In genomic region chr2:154809107-154809762, GRCm38 (mm10) we compare ENCODE assay signal across 12 mouse cellular contexts. TPM values are rescaled to one million over a fixed set of nuclear protein-coding genes. Genes with fewer than 3 reads are reported as not detected.
A peak's percentile ranks its signal among the peaks of the same experiment; 100 is the strongest.
DNase-seq lines count a peak whose midpoint lies in the region; ATAC-seq and TF ChIP-seq lines count a peak whose summit lies in the region.
"Had no signal": no experiment of that assay in that cellular context is flagged by ENCODE, and none has a peak within 500 bp of the region (broad histone marks: within the 10 kb centered on the region; RNA-seq: fewer than 3 reads in every experiment).

No protein-coding gene starts in this region.

- 87% methylated on average over 1 of the region's 1 CpGs for WGBS in kidney, embryonic 14.5 days
- 78% methylated on average over 1 of the region's 1 CpGs for WGBS in heart, postnatal 0 days
- 58% methylated on average over 1 of the region's 1 CpGs for WGBS in lung, postnatal 0 days
- WGBS in forebrain, embryonic 15.5 days, result 92% methylated on average over 1 of the region's 1 CpGs

- H3K9me3 ChIP-seq in kidney, embryonic 14.5 days (ENCODE audit: control insufficient read depth, low read length), result no peaks in the 10 kb centered on the region
- H3K9me3 ChIP-seq in heart, postnatal 0 days (replicated peaks; ENCODE audit: control insufficient read depth, low read length), result no peaks in the 10 kb centered on the region
- H3K9me3 ChIP-seq in lung, postnatal 0 days (ENCODE audit: low read length), result no peaks in the 10 kb centered on the region
- H3K9me3 ChIP-seq in forebrain, embryonic 15.5 days, result no peaks in the 10 kb centered on the region
- H3K9me3 ChIP-seq: embryonic facial prominence, embryonic 15.5 days; hindbrain, embryonic 13.5 days; neural tube, embryonic 15.5 days had no signal

- peak; percentile 30 for TF ChIP-seq CTCF in heart, postnatal 0 days (IDR thresholded peaks at IDR 0.05; ENCODE audit: low read depth)
- peak; percentile 57 for TF ChIP-seq CTCF in lung, postnatal 0 days (IDR thresholded peaks at IDR 0.05)

- no peak for TF ChIP-seq EP300 in heart, postnatal 0 days (IDR thresholded peaks at IDR 0.05; ENCODE audit: low read depth)
- TF ChIP-seq EP300 in lung, postnatal 0 days (IDR thresholded peaks at IDR 0.05), result no peak; the same call in 1 of the 2 replicates

- DNase-seq in CD4-positive, CD25-positive, alpha-beta regulatory T cell, adult 2 months (ENCODE audit: low read depth, low spot score), result peak; percentile 17
- peak; percentile 61 for DNase-seq in kidney, adult 18-20 months
- DNase-seq in heart, postnatal 0 days (ENCODE audit: low spot score), result peak; percentile 44
- DNase-seq in lung, postnatal 0 days (ENCODE audit: low spot score), result peak; percentile 74
- DNase-seq in layer of hippocampus, adult 9-10 months (ENCODE audit: low spot score), result no peak
- DNase-seq: thymus, postnatal 25 days had no signal

- H3K9ac ChIP-seq in kidney, embryonic 14.5 days (ENCODE audit: low read depth, low read length), result no peak overlapping the region
- H3K9ac ChIP-seq in heart, postnatal 0 days (replicated peaks; ENCODE audit: low read depth, low read length), result no peak overlapping the region
- no peak overlapping the region for H3K9ac ChIP-seq in lung, postnatal 0 days (replicated peaks; ENCODE audit: low read depth)
- H3K9ac ChIP-seq in forebrain, embryonic 15.5 days (replicated peaks), result no peak overlapping the region
- H3K9ac ChIP-seq: embryonic facial prominence, embryonic 15.5 days; hindbrain, embryonic 13.5 days; neural tube, embryonic 15.5 days had no signal

- H3K4me3 ChIP-seq in kidney, embryonic 14.5 days (ENCODE audit: low read length), result no peak overlapping the region
- no peak overlapping the region for H3K4me3 ChIP-seq in heart, postnatal 0 days (ENCODE audit: low read depth, low read length)
- no peak overlapping the region for H3K4me3 ChIP-seq in lung, postnatal 0 days (ENCODE audit: low read depth, low read length)
- no peak overlapping the region for H3K4me3 ChIP-seq in forebrain, embryonic 15.5 days
- H3K4me3 ChIP-seq: embryonic facial prominence, embryonic 15.5 days; hindbrain, embryonic 13.5 days; neural tube, embryonic 15.5 days had no signal

- H3K36me3 ChIP-seq in kidney, embryonic 14.5 days (ENCODE audit: control insufficient read depth, insufficient read depth, low read length), result no peaks in the 10 kb centered on the region
- H3K36me3 ChIP-seq in heart, postnatal 0 days (replicated peaks; ENCODE audit: control insufficient read depth, insufficient read depth, low read length), result no peaks in the 10 kb centered on the region
- H3K36me3 ChIP-seq in lung, postnatal 0 days (ENCODE audit: insufficient read depth, low read length), result no peaks in the 10 kb centered on the region
- H3K36me3 ChIP-seq in forebrain, embryonic 15.5 days, result no peaks in the 10 kb centered on the region
- H3K36me3 ChIP-seq: embryonic facial prominence, embryonic 15.5 days; hindbrain, embryonic 13.5 days; neural tube, embryonic 15.5 days had no signal

- H3K4me1 ChIP-seq in kidney, embryonic 14.5 days (ENCODE audit: control insufficient read depth, insufficient read depth, low read length), result peaks cover 4% of the 10 kb centered on the region
- peaks cover 48% of the 10 kb centered on the region for H3K4me1 ChIP-seq in heart, postnatal 0 days (ENCODE audit: control insufficient read depth, insufficient read depth)
- peaks cover 18% of the 10 kb centered on the region; the same call in 1 of the 2 replicates for H3K4me1 ChIP-seq in lung, postnatal 0 days (ENCODE audit: insufficient read depth, low read depth, low read length)
- H3K4me1 ChIP-seq in forebrain, embryonic 15.5 days, result peaks cover 26% of the 10 kb centered on the region

- no peaks in the 10 kb centered on the region for H3K27me3 ChIP-seq in kidney, embryonic 14.5 days (ENCODE audit: control insufficient read depth, insufficient read depth, low read length)
- no peaks in the 10 kb centered on the region for H3K27me3 ChIP-seq in heart, postnatal 0 days (ENCODE audit: control insufficient read depth, insufficient read depth, low read length)
- no peaks in the 10 kb centered on the region for H3K27me3 ChIP-seq in lung, postnatal 0 days (replicated peaks; ENCODE audit: insufficient read depth, low read length)
- no peaks in the 10 kb centered on the region for H3K27me3 ChIP-seq in forebrain, embryonic 15.5 days
- H3K27me3 ChIP-seq: embryonic facial prominence, embryonic 15.5 days; hindbrain, embryonic 13.5 days; neural tube, embryonic 15.5 days had no signal

- no peak for ATAC-seq in CD4-positive, CD25-positive, alpha-beta regulatory T cell, adult 4 months
- ATAC-seq in kidney, embryonic 14.5 days (ENCODE audit: low FRiP score, low TSS enrichment), result no peak
- ATAC-seq in heart, postnatal 0 days (ENCODE audit: insufficient read depth, low read depth), result peak; percentile 77; the same call in 1 of the 2 replicates
- ATAC-seq in lung, postnatal 0 days, result peak; percentile 88
- no peak for ATAC-seq in forebrain, embryonic 15.5 days (replicated peaks)

- H3K4me2 ChIP-seq in kidney, embryonic 14.5 days (replicated peaks; ENCODE audit: low read depth, low read length), result no peak overlapping the region
- H3K4me2 ChIP-seq in heart, postnatal 0 days (ENCODE audit: low read depth, low read length), result no peak overlapping the region
- no peak overlapping the region for H3K4me2 ChIP-seq in lung, postnatal 0 days (replicated peaks; ENCODE audit: low read depth, low read length)
- H3K4me2 ChIP-seq in forebrain, embryonic 15.5 days (replicated peaks), result no peak overlapping the region
- H3K4me2 ChIP-seq: embryonic facial prominence, embryonic 15.5 days; hindbrain, embryonic 13.5 days; neural tube, embryonic 15.5 days had no signal

- H3K27ac ChIP-seq in kidney, embryonic 14.5 days (ENCODE audit: low read depth, low read length), result no peak overlapping the region
- peak overlapping the region; percentile 62 for H3K27ac ChIP-seq in heart, postnatal 0 days (ENCODE audit: low read depth)
- no peak overlapping the region for H3K27ac ChIP-seq in lung, postnatal 0 days (ENCODE audit: low read length)
- H3K27ac ChIP-seq in forebrain, embryonic 15.5 days (replicated peaks), result no peak overlapping the region
- H3K27ac ChIP-seq: embryonic facial prominence, embryonic 15.5 days; hindbrain, embryonic 13.5 days; neural tube, embryonic 15.5 days had no signal

RNA-seq across cellular contexts. Expression of gene a, which starts 18.0 kb away (rescaled TPM):
- polyA plus RNA-seq in CD4-positive, CD25-positive, alpha-beta regulatory T cell, adult 4 months (2017; shearing (Covaris generic)), result not detected
- not detected in 2 replicates for polyA plus RNA-seq in kidney, embryonic 14.5 days (2014; fragmentation: Nextera tagmentation; extraction: Ambion mirVana)
- total RNA-seq in heart, postnatal 0 days (2014; rRNA removed; ENCODE audit: low replicate concordance), result not detected in 2 replicates
- not detected in 2 replicates for polyA plus RNA-seq in heart, postnatal 0 days (2015; fragmentation: Nextera tagmentation; extraction: Ambion mirVana)
- polyA plus RNA-seq in lung, postnatal 0 days (2015; fragmentation: Nextera tagmentation; extraction: Ambion mirVana), result not detected in 2 replicates
- 0.50 and 0.55 TPM in 2 replicates for polyA plus RNA-seq in forebrain, embryonic 15.5 days (2015; fragmentation: Nextera tagmentation; extraction: Ambion mirVana)

RNA-seq across cellular contexts. Expression of gene Raly, which starts 18.3 kb away (rescaled TPM):
- 1 to 10 TPM; 8.0 to 8.6 TPM for polyA plus RNA-seq in CD4-positive, CD25-positive, alpha-beta regulatory T cell, adult 4 months (2017; shearing (Covaris generic))
- 68.8 and 310 TPM in 2 replicates for polyA plus RNA-seq in kidney, embryonic 14.5 days (2014; fragmentation: Nextera tagmentation; extraction: Ambion mirVana)
- total RNA-seq in heart, postnatal 0 days (2014; rRNA removed; ENCODE audit: low replicate concordance), result 255 and 266 TPM in 2 replicates
- 21.5 and 21.7 TPM in 2 replicates for polyA plus RNA-seq in heart, postnatal 0 days (2015; fragmentation: Nextera tagmentation; extraction: Ambion mirVana)
- 23.7 and 26.3 TPM in 2 replicates for polyA plus RNA-seq in lung, postnatal 0 days (2015; fragmentation: Nextera tagmentation; extraction: Ambion mirVana)
- polyA plus RNA-seq in forebrain, embryonic 15.5 days (2015; fragmentation: Nextera tagmentation; extraction: Ambion mirVana), result 37.1 and 38.2 TPM in 2 replicates

RNA-seq across cellular contexts. Expression of gene Gm14214, which starts 39.4 kb away (rescaled TPM):
- polyA plus RNA-seq in CD4-positive, CD25-positive, alpha-beta regulatory T cell, adult 4 months (2017; shearing (Covaris generic)), result not detected
- not detected in 2 replicates for polyA plus RNA-seq in kidney, embryonic 14.5 days (2014; fragmentation: Nextera tagmentation; extraction: Ambion mirVana)
- total RNA-seq in heart, postnatal 0 days (2014; rRNA removed; ENCODE audit: low replicate concordance), result not detected in 2 replicates
- polyA plus RNA-seq in heart, postnatal 0 days (2015; fragmentation: Nextera tagmentation; extraction: Ambion mirVana), result not detected in 2 replicates
- not detected in 2 replicates for polyA plus RNA-seq in lung, postnatal 0 days (2015; fragmentation: Nextera tagmentation; extraction: Ambion mirVana)
- not detected in 2 replicates for polyA plus RNA-seq in forebrain, embryonic 15.5 days (2015; fragmentation: Nextera tagmentation; extraction: Ambion mirVana)
- polyA plus RNA-seq: embryonic facial prominence, embryonic 15.5 days; hindbrain, embryonic 13.5 days; neural tube, embryonic 15.5 days had no signal

Comparison
In these comparisons a context has a peak if more than half of its experiments do, and no peak if none do; other contexts are left out.
1. ATAC-seq: peak in heart, postnatal 0 days (single experiment) and lung, postnatal 0 days (single experiment); none in CD4-positive, CD25-positive, alpha-beta regulatory T cell, adult 4 months (single experiment), kidney, embryonic 14.5 days (single experiment) and forebrain, embryonic 15.5 days (single experiment).